Mouse (Mus musculus): ENCODE results near the gene Slc25a47.

GRCm38 (mm10) chr12:108830358-108830757 is 5.5 kb upstream of the Slc25a47 start:
- TF ChIP-seq CTCF (IDR thresholded peaks at IDR 0.05; ENCODE audit: low read depth) = no peak
- TF ChIP-seq EP300 (optimal IDR thresholded peaks at IDR 0.05) = no peak
